Mouse (Mus musculus): ENCODE measurements around the gene Gm3558. TPM values are rescaled to one million over a fixed set of nuclear protein-coding genes. Genes with fewer than 3 reads are reported as not detected.
"Not testable (repeated sequence)": the region's sequence is repeated elsewhere in the genome, so short reads cannot be mapped to it uniquely, and the experiment has no call there.

Gm3558 gene
- 5.3 and 9.4 TPM in 2 replicates for polyA plus RNA-seq (2014; fragmentation: Nextera tagmentation; extraction: Ambion mirVana)

DNA sequence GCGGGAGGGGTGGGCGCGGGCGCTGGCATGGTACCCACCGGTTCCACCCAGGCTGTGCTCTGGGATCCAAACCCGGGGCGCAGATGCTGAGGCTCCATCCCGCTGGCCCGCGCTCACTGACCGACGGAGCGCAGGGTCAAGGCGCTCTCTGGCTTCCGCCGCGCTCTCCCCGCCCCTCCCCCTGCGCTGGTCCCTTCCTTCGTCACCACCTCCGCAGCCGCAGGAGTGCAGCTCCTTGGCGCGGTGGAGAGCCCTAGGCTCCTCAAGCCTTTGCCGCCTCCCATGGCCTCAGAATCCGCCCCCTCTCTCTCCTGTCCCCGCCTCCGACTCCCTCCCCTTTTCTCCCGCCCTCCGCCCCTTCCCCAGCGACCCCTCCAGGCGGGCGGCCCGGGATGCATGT, at the start of gene Gm3558:
Gene Gm3558 (minus strand): TSS at position 185 of the 400 bp plus-strand sequence.
- H3K9ac ChIP-seq (replicated peaks; ENCODE audit: low read length); H3K4me1 ChIP-seq (ENCODE audit: control insufficient read depth, insufficient read depth, low read length); H3K9me3 ChIP-seq (ENCODE audit: control insufficient read depth, low read length); ATAC-seq (ENCODE audit: low FRiP score, low TSS enrichment); H3K27me3 ChIP-seq (ENCODE audit: control insufficient read depth, insufficient read depth, low read length); DNase-seq; H3K27ac ChIP-seq (replicated peaks; ENCODE audit: low read depth, low read length); H3K36me3 ChIP-seq (ENCODE audit: control insufficient read depth, insufficient read depth, low read length): not testable (repeated sequence)
- Histone ChIP-seq H3K4me3 (replicated peaks; ENCODE audit: low read depth, low read length) (peak within 1 kb of the TSS; percentile 41), H3K4me2 (ENCODE audit: low read length) (peak within 1 kb of the TSS; percentile 54)
- WGBS, result 0% methylated on average over 4 of the region's 34 CpGs

DNA sequence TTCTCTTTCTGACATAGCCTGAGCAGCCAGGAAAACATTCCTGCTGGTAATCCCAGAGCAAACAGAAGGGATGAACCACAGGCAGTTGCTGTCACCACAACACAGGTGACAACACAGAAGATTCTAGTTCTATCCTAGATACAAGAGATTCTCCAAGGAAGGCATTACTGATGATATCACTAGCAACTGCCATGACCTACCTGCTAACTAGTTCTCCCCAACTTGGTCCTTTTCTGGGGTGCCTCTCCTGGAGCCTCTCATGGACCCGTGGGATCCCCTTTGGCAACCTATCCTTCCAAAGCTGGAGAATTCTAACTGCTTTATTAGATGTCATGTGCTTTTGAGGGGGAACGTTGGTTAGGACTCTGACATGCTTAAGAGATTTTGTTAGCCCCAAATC, 27.1 kb upstream of the Gm3558 start, which contains the start of gene Gm10338:
Gene Gm10338 (minus strand): TSS at position 101 of the 400 bp plus-strand sequence.
- H3K4me1 ChIP-seq (ENCODE audit: control insufficient read depth, insufficient read depth, low read length); H3K27me3 ChIP-seq (ENCODE audit: control insufficient read depth, insufficient read depth, low read length); H3K9me3 ChIP-seq (ENCODE audit: control insufficient read depth, low read length); DNase-seq; H3K4me3 ChIP-seq (replicated peaks; ENCODE audit: low read depth, low read length); H3K27ac ChIP-seq (replicated peaks; ENCODE audit: low read depth, low read length); H3K36me3 ChIP-seq (ENCODE audit: control insufficient read depth, insufficient read depth, low read length); ATAC-seq (ENCODE audit: low FRiP score, low TSS enrichment); H3K4me2 ChIP-seq (ENCODE audit: low read length); H3K9ac ChIP-seq (replicated peaks; ENCODE audit: low read length): not testable (repeated sequence)
- WGBS, result no CpG with 5 or more reads among the region's 2 CpGs

DNA sequence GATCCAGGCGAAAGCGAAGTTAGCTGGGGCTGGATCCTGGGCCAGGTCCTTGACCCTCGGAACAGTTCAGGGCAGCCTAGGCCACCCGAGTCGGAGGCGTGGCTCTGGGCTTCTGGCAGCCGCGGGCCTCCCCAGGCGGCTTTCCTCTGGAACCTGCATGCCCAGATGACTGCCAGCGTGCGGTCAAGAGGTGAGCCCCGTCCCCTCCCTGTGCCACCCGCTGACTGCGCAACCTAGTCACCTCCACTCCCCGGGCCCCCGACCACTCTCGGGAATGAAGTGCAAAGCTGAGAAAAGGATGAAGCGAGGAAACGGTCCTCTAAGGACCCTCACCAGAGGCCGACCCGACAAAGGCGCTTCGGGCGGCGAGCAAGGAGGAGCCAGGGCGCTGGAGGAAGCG, 476 bp downstream of the Gm3558 start:
- not testable (repeated sequence) for H3K27ac ChIP-seq (replicated peaks; ENCODE audit: low read depth, low read length); H3K27me3 ChIP-seq (ENCODE audit: control insufficient read depth, insufficient read depth, low read length); H3K9me3 ChIP-seq (ENCODE audit: control insufficient read depth, low read length); H3K36me3 ChIP-seq (ENCODE audit: control insufficient read depth, insufficient read depth, low read length); ATAC-seq (ENCODE audit: low FRiP score, low TSS enrichment); H3K4me1 ChIP-seq (ENCODE audit: control insufficient read depth, insufficient read depth, low read length); H3K9ac ChIP-seq (replicated peaks; ENCODE audit: low read length)
- peak overlapping the region; percentile 41 for H3K4me3 ChIP-seq (replicated peaks; ENCODE audit: low read depth, low read length)
- WGBS, result under 1% methylated on average over 21 of the region's 27 CpGs
- DNase-seq, result peak; percentile 18
- peak overlapping the region; percentile 54 for H3K4me2 ChIP-seq (ENCODE audit: low read length)

DNA sequence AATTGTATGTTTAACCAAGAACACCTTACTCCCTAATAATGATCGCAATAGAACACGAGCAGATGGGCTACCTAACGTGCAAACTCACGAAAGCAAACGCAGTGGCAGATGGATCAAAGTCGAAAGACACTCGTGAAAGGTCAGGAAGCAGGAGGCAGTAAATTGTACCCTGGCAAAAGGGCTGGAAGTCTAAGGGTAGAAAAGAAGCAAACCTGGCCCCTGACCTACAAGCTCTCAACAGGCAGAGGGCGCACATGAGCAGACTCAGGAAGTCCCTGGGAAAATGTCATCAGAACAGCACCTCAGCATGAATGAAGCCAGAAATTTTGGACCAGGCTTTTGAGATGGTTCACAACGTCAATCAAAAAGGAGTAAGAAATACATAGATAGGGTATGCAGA, 1.1 kb downstream of the Gm3558 start:
- H3K27ac ChIP-seq (replicated peaks; ENCODE audit: low read depth, low read length); H3K4me3 ChIP-seq (replicated peaks; ENCODE audit: low read depth, low read length); ATAC-seq (ENCODE audit: low FRiP score, low TSS enrichment); H3K4me1 ChIP-seq (ENCODE audit: control insufficient read depth, insufficient read depth, low read length); DNase-seq; H3K27me3 ChIP-seq (ENCODE audit: control insufficient read depth, insufficient read depth, low read length); H3K36me3 ChIP-seq (ENCODE audit: control insufficient read depth, insufficient read depth, low read length); H3K9me3 ChIP-seq (ENCODE audit: control insufficient read depth, low read length); H3K4me2 ChIP-seq (ENCODE audit: low read length); H3K9ac ChIP-seq (replicated peaks; ENCODE audit: low read length): not testable (repeated sequence)
- WGBS, result 3% methylated on average over 6 of the region's 9 CpGs

Other genes starting within 250 kb of the Gm3558 start
- gene Gm5797, start 236.2 kb downstream of the Gm3558 start, polyA plus RNA-seq (2014; fragmentation: Nextera tagmentation; extraction: Ambion mirVana), result not detected in 2 replicates
- not detected in 2 replicates for gene Gm8374, start 203.4 kb downstream of the Gm3558 start, polyA plus RNA-seq (2014; fragmentation: Nextera tagmentation; extraction: Ambion mirVana)
- gene Gm3755, start 117.6 kb downstream of the Gm3558 start, polyA plus RNA-seq (2014; fragmentation: Nextera tagmentation; extraction: Ambion mirVana), result 0.16 TPM in 1 of 2 replicates, not detected in the other
- gene Gm3752, start 84.8 kb downstream of the Gm3558 start, polyA plus RNA-seq (2014; fragmentation: Nextera tagmentation; extraction: Ambion mirVana), result 14.9 and 18.1 TPM in 2 replicates
- not detected in 2 replicates for gene Gm10338, start 27.0 kb upstream of the Gm3558 start, polyA plus RNA-seq (2014; fragmentation: Nextera tagmentation; extraction: Ambion mirVana)
- not detected in 2 replicates for gene Gm10128, start 75.4 kb upstream of the Gm3558 start, polyA plus RNA-seq (2014; fragmentation: Nextera tagmentation; extraction: Ambion mirVana)
- gene Gm26661, start 223.0 kb upstream of the Gm3558 start, polyA plus RNA-seq (2014; fragmentation: Nextera tagmentation; extraction: Ambion mirVana), result not detected in 2 replicates
- gene Flnb, start 249.4 kb upstream of the Gm3558 start, polyA plus RNA-seq (2014; fragmentation: Nextera tagmentation; extraction: Ambion mirVana), result 3.8 and 13.6 TPM in 2 replicates